Mouse (Mus musculus): ENCODE measurements around the gene Fam126a.
"Not testable (repeated sequence)": the region's sequence is repeated elsewhere in the genome, so short reads cannot be mapped to it uniquely, and the experiment has no call there.

The Fam126a gene

GRCm38 (mm10) chr5:23893864-23894771 lies 136.4 kb downstream of the Fam126a start:
- peak; percentile 84 to 89 for DNase-seq

GRCm38 (mm10) chr5:23893156-23893863 lies 137.2 kb downstream of the Fam126a start:
- peak; percentile 76 to 80 for DNase-seq

- DNase-seq: peak; percentile 88 to 91
Measured at GRCm38 (mm10) chr5:23890734-23891133, 139.8 kb downstream of the Fam126a start.

GRCm38 (mm10) chr5:23889461-23889860 lies 141.0 kb downstream of the Fam126a start:
- no peak for DNase-seq

- no peak for DNase-seq
Measured at GRCm38 (mm10) chr5:23887111-23887510, 143.4 kb downstream of the Fam126a start.

GRCm38 (mm10) chr5:23874457-23874856 lies 156.0 kb downstream of the Fam126a start:
- DNase-seq: no peak

- DNase-seq: no peak
Measured at GRCm38 (mm10) chr5:23872586-23872985, 157.9 kb downstream of the Fam126a start.

GRCm38 (mm10) chr5:23871323-23871722 lies 159.2 kb downstream of the Fam126a start:
- not testable (repeated sequence) for DNase-seq

- no peak for DNase-seq
Measured at GRCm38 (mm10) chr5:23865941-23866340, 164.5 kb downstream of the Fam126a start.

Data from cerebellum, postnatal 10 days (tissue).